Mouse (Mus musculus) liver, adult 2 months (tissue): ENCODE results near the gene Slc27a2.

ENCODE experiments used
- CTCF ChIP-seq: fragments of 200-500 bp; IDR thresholded peaks from 2 replicates; pipeline ENCODE4 v1.5.1; 2011; ENCODE audit warnings: low read depth, low read length, control low read depth
- POLR2A ChIP-seq: fragments of 200-500 bp; IDR thresholded peaks from 2 replicates; pipeline ENCODE4 v1.6.1; 2011; ENCODE audit warnings: low read length, control low read depth; ENCODE audit not compliant: insufficient read depth; ENCODE audit errors: extremely low read depth

GRCm38 (mm10) chr2:126542211-126542610, 10.0 kb upstream of the Slc27a2 start:
- TF ChIP-seq POLR2A = no peak
- TF ChIP-seq CTCF = no peak
